Mouse (Mus musculus): Measurements from ENCODE around the gene Ccdc63.
"Not testable (repeated sequence)": the region's sequence is repeated elsewhere in the genome, so short reads cannot be mapped to it uniquely, and the experiment has no call there.

DNA sequence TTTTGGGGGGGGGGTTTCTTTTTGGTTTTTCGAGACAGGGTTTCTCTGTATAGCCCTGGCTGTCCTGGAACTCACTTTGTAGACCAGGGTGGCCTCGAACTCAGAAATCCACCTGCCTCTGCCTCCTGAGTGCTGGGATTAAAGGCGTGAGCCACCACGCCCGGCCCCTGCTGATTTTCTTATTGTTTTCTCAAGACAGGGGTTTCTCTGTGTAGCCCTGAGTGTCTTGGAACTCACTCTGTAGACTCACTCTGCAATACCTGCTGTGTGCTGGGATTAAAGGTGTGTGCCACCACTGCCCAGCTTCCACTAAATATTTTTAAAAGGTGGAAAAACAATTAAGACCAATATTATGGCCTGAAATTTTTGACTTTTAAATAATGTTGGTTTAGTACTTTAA lies 11.9 kb upstream of the Ccdc63 start:
- TF ChIP-seq CTCF (IDR thresholded peaks at IDR 0.05); POLR2A (IDR thresholded peaks at IDR 0.05; ENCODE audit: insufficient read depth, low read depth, low read length); EP300 (IDR thresholded peaks at IDR 0.05; ENCODE audit: insufficient read depth, low read depth, low read length): not testable (repeated sequence)

Measured in heart, adult 2 months (tissue).